Mouse (Mus musculus): ENCODE measurements around the gene Vamp3. TPM values are rescaled to one million over a fixed set of nuclear protein-coding genes. Genes with fewer than 3 reads are reported as not detected.

The Vamp3 gene
- polyA plus RNA-seq, 1 experiment, result not detected

GRCm38 (mm10) chr4:151068751-151069150, 11.0 kb upstream of the Vamp3 start:
- TF ChIP-seq POLR2A (IDR thresholded peaks at IDR 0.05; ENCODE audit: insufficient read depth, low read depth, low read length), result no peak
- no peak for TF ChIP-seq CTCF (IDR thresholded peaks at IDR 0.05; ENCODE audit: insufficient read depth, low read depth, low read length)
- 23% methylated on average over 4 of the region's 4 CpGs for WGBS
- H3K27ac ChIP-seq (ENCODE audit: insufficient read depth, low read depth, low read length), result no peak overlapping the region
- peaks cover 2% of the 10 kb centered on the region for H3K4me1 ChIP-seq (ENCODE audit: control insufficient read depth, insufficient read depth, low read length)
- H3K4me3 ChIP-seq (ENCODE audit: insufficient read depth, low read depth, low read length), result no peak overlapping the region

GRCm38 (mm10) chr4:151059566-151059965, 1.8 kb upstream of the Vamp3 start:
- TF ChIP-seq CTCF (IDR thresholded peaks at IDR 0.05; ENCODE audit: insufficient read depth, low read depth, low read length), result no peak
- TF ChIP-seq POLR2A (IDR thresholded peaks at IDR 0.05; ENCODE audit: insufficient read depth, low read depth, low read length), result no peak
- WGBS, result 62% methylated on average over 4 of the region's 4 CpGs

GRCm38 (mm10) chr4:151058634-151059033, 871 bp upstream of the Vamp3 start:
- whole genome bisulfite sequencing, result 69% methylated on average over 4 of the region's 4 CpGs
- Histone ChIP-seq H3K27ac (ENCODE audit: insufficient read depth, low read depth, low read length) (peak overlapping the region; percentile 76; the same call in 1 of the 2 replicates), H3K4me1 (ENCODE audit: control insufficient read depth, insufficient read depth, low read length) (no peaks in the 10 kb centered on the region), H3K4me3 (ENCODE audit: insufficient read depth, low read depth, low read length) (no peak overlapping the region)
- TF ChIP-seq POLR2A (IDR thresholded peaks at IDR 0.05; ENCODE audit: insufficient read depth, low read depth, low read length), result no peak
- no peak for TF ChIP-seq CTCF (IDR thresholded peaks at IDR 0.05; ENCODE audit: insufficient read depth, low read depth, low read length)

More at GRCm38 (mm10) chr4:151059566-151059965, 1.8 kb upstream of the Vamp3 start:
- H3K27ac ChIP-seq (ENCODE audit: insufficient read depth, low read depth, low read length), result no peak overlapping the region
- no peaks in the 10 kb centered on the region for H3K4me1 ChIP-seq (ENCODE audit: control insufficient read depth, insufficient read depth, low read length)
- no peak overlapping the region for H3K4me3 ChIP-seq (ENCODE audit: insufficient read depth, low read depth, low read length)

- 35% methylated on average over 1 of the region's 1 CpGs for WGBS
- no peak overlapping the region for H3K4me3 ChIP-seq (ENCODE audit: insufficient read depth, low read depth, low read length)
- H3K4me1 ChIP-seq (ENCODE audit: control insufficient read depth, insufficient read depth, low read length), result no peaks in the 10 kb centered on the region
- no peak for TF ChIP-seq CTCF (IDR thresholded peaks at IDR 0.05; ENCODE audit: insufficient read depth, low read depth, low read length)
- no peak for TF ChIP-seq POLR2A (IDR thresholded peaks at IDR 0.05; ENCODE audit: insufficient read depth, low read depth, low read length)
- no peak overlapping the region for H3K27ac ChIP-seq (ENCODE audit: insufficient read depth, low read depth, low read length)
Measured at GRCm38 (mm10) chr4:151051162-151051561, 6.6 kb downstream of the Vamp3 start.

DNA sequence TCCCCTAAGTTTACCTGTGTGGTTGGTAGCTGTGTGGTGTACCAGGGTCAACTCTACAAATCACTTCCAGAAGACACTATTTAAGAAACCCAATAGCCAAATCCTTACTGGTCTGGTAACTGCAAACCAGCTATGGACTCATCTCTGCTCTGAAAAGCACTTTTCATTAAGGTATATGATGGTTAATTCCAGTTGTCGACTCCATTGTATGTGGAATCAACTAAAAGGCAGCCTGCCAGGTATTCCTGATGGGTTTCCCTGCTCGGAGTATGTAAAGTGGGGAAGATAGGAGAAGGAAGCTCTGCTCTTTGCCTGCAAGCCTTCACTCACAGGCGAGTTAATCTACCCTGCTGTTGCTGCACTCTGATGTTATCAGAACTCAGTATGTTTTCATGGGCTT, 11.2 kb downstream of the Vamp3 start:
- WGBS, result 81% methylated on average over 3 of the region's 3 CpGs
- H3K4me3 ChIP-seq (ENCODE audit: insufficient read depth, low read depth, low read length), result no peak overlapping the region
- TF ChIP-seq POLR2A (IDR thresholded peaks at IDR 0.05; ENCODE audit: insufficient read depth, low read depth, low read length) (no peak), CTCF (IDR thresholded peaks at IDR 0.05; ENCODE audit: insufficient read depth, low read depth, low read length) (no peak)
- H3K4me1 ChIP-seq (ENCODE audit: control insufficient read depth, insufficient read depth, low read length), result peaks cover 8% of the 10 kb centered on the region; the same call in 1 of the 2 replicates
- H3K27ac ChIP-seq (ENCODE audit: insufficient read depth, low read depth, low read length), result no peak overlapping the region

GRCm38 (mm10) chr4:151044944-151045570, 12.7 kb downstream of the Vamp3 start:
- peak; percentile 13; the same call in 1 of the 2 replicates for TF ChIP-seq POLR2A (IDR thresholded peaks at IDR 0.05; ENCODE audit: insufficient read depth, low read depth, low read length)
- no peak for TF ChIP-seq CTCF (IDR thresholded peaks at IDR 0.05; ENCODE audit: insufficient read depth, low read depth, low read length)
- H3K27ac ChIP-seq (ENCODE audit: insufficient read depth, low read depth, low read length), result peak overlapping the region; percentile 89
- H3K4me3 ChIP-seq (ENCODE audit: insufficient read depth, low read depth, low read length), result peak overlapping the region; percentile 69
- 2% methylated on average over 21 of the region's 21 CpGs for WGBS
- H3K4me1 ChIP-seq (ENCODE audit: control insufficient read depth, insufficient read depth, low read length), result peaks cover 11% of the 10 kb centered on the region

- Histone ChIP-seq H3K27ac (ENCODE audit: insufficient read depth, low read depth, low read length) (peak within 1 kb of the TSS; percentile 89), H3K4me3 (ENCODE audit: insufficient read depth, low read depth, low read length) (peak within 1 kb of the TSS; percentile 69), H3K4me1 (ENCODE audit: control insufficient read depth, insufficient read depth, low read length) (peaks cover 11% of the 10 kb centered on the region)
- TF ChIP-seq POLR2A (IDR thresholded peaks at IDR 0.05; ENCODE audit: insufficient read depth, low read depth, low read length) (peak; percentile 68), CTCF (IDR thresholded peaks at IDR 0.05; ENCODE audit: insufficient read depth, low read depth, low read length) (no peak)
- WGBS, result under 1% methylated on average over 78 of the region's 79 CpGs
Measured at GRCm38 (mm10) chr4:151044037-151044943, 13.5 kb downstream of the Vamp3 start, which contains the start of gene Per3. Per3 (minus strand) TSS chr4:151044665.

GRCm38 (mm10) chr4:151043281-151043680, 14.5 kb downstream of the Vamp3 start:
- WGBS, result 8% methylated on average over 5 of the region's 5 CpGs
- TF ChIP-seq POLR2A (IDR thresholded peaks at IDR 0.05; ENCODE audit: insufficient read depth, low read depth, low read length) (no peak), CTCF (IDR thresholded peaks at IDR 0.05; ENCODE audit: insufficient read depth, low read depth, low read length) (no peak)
- Histone ChIP-seq H3K4me3 (ENCODE audit: insufficient read depth, low read depth, low read length) (peak overlapping the region; percentile 28; the same call in 1 of the 2 replicates), H3K27ac (ENCODE audit: insufficient read depth, low read depth, low read length) (0 out of 2 replicates have a peak overlapping the region, but pooled peaks have one; percentile 2), H3K4me1 (ENCODE audit: control insufficient read depth, insufficient read depth, low read length) (peaks cover 11% of the 10 kb centered on the region)

- 29% methylated on average over 5 of the region's 5 CpGs for WGBS
- Histone ChIP-seq H3K4me3 (ENCODE audit: insufficient read depth, low read depth, low read length) (no peak overlapping the region), H3K27ac (ENCODE audit: insufficient read depth, low read depth, low read length) (no peak overlapping the region), H3K4me1 (ENCODE audit: control insufficient read depth, insufficient read depth, low read length) (peaks cover 11% of the 10 kb centered on the region)
- TF ChIP-seq CTCF (IDR thresholded peaks at IDR 0.05; ENCODE audit: insufficient read depth, low read depth, low read length) (no peak), POLR2A (IDR thresholded peaks at IDR 0.05; ENCODE audit: insufficient read depth, low read depth, low read length) (no peak)
Measured at GRCm38 (mm10) chr4:151041506-151041905, 16.3 kb downstream of the Vamp3 start.
